Comparison of ENCODE assay signal across 14 mouse cellular contexts in the genomic region with DNA sequence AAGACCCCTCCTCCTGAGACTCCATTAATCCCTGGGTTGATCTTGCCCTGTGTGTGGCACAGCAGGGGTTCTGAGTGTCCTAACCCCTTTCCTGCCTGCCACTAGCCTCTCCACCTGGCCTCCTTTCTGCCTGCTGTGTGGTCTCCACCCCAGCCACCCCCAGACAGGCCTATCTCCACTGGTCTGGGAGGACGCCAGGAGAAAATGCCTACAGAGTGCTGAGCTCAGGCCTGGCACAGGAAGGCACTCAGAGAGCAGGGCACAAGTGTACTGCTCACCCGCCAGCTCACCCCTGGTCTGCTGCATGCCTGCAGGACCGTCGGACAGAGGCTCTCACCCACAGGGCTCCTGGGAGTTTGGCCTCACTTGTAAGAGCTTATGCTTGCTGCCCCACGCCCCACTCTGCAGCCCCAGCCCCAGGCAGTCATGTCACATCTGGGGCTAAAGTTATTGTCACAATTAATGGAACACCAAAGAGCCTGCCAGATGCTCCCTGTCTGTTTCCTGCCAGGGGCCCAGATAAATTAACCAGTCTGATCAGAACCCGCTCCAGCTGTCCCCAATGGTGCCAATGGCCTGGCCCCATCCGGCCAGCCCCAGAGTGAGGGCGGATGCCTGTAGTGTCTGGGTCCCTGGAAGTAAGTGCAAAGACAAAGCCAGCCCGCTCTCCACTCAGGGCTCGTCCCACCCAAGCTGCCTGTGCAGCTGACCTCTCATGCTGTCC. TPM values are rescaled to one million over a fixed set of nuclear protein-coding genes. Genes with fewer than 3 reads are reported as not detected.
DNase-seq lines count a peak whose midpoint lies in the region; ATAC-seq and TF ChIP-seq lines count a peak whose summit lies in the region.
"Had no signal": no experiment of that assay in that cellular context is flagged by ENCODE, and none has a peak within 500 bp of the region (broad histone marks: within the 10 kb centered on the region; RNA-seq: fewer than 3 reads in every experiment).

No protein-coding gene starts in this region.

- TF ChIP-seq CTCF in heart, postnatal 0 days (IDR thresholded peaks at IDR 0.05; ENCODE audit: low read depth) = no peak
- no peak for TF ChIP-seq CTCF in lung, adult 2 months (IDR thresholded peaks at IDR 0.05; ENCODE audit: insufficient read depth, low read length)

- no peak overlapping the region for H3K4me3 ChIP-seq in heart, postnatal 0 days (ENCODE audit: low read depth, low read length)
- H3K4me3 ChIP-seq in heart, embryonic 10.5 days = no peak overlapping the region
- no peak overlapping the region for H3K4me3 ChIP-seq in lung, adult 2 months (replicated peaks; ENCODE audit: extremely low read depth, low read depth, low read length)
- no peak overlapping the region for H3K4me3 ChIP-seq in limb, embryonic 10.5 days
- H3K4me3 ChIP-seq: hindbrain, embryonic 13.5 days; limb, embryonic 13.5 days; stomach, embryonic 15.5 days had no signal

- H3K9me3 ChIP-seq in heart, postnatal 0 days (replicated peaks; ENCODE audit: control insufficient read depth, low read length) = no peaks in the 10 kb centered on the region
- H3K9me3 ChIP-seq in heart, embryonic 10.5 days = no peaks in the 10 kb centered on the region
- H3K9me3 ChIP-seq in limb, embryonic 10.5 days (replicated peaks) = no peaks in the 10 kb centered on the region
- H3K9me3 ChIP-seq: hindbrain, embryonic 13.5 days; limb, embryonic 13.5 days; stomach, embryonic 15.5 days had no signal

- no peaks in the 10 kb centered on the region for H3K36me3 ChIP-seq in heart, postnatal 0 days (replicated peaks; ENCODE audit: control insufficient read depth, insufficient read depth, low read length)
- no peaks in the 10 kb centered on the region for H3K36me3 ChIP-seq in heart, embryonic 10.5 days
- no peaks in the 10 kb centered on the region for H3K36me3 ChIP-seq in limb, embryonic 10.5 days
- H3K36me3 ChIP-seq: hindbrain, embryonic 13.5 days; limb, embryonic 13.5 days; stomach, embryonic 15.5 days had no signal

- peaks cover 76% of the 10 kb centered on the region for H3K27me3 ChIP-seq in heart, postnatal 0 days (ENCODE audit: control insufficient read depth, insufficient read depth, low read length)
- H3K27me3 ChIP-seq in heart, embryonic 10.5 days (ENCODE audit: insufficient read depth, poor library complexity, severe bottlenecking) = peaks cover 100% of the 10 kb centered on the region
- peaks cover 76% of the 10 kb centered on the region for H3K27me3 ChIP-seq in limb, embryonic 10.5 days (ENCODE audit: low read depth, poor library complexity, severe bottlenecking)

- no peak overlapping the region for H3K4me2 ChIP-seq in heart, postnatal 0 days (ENCODE audit: low read depth, low read length)
- H3K4me2 ChIP-seq: hindbrain, embryonic 13.5 days; limb, embryonic 13.5 days; stomach, embryonic 15.5 days had no signal

- DNase-seq in heart, postnatal 0 days (ENCODE audit: low spot score) = peak; percentile 13
- no peak for DNase-seq in heart, embryonic 10.5 days (ENCODE audit: low spot score)
- peak; percentile 23 to 81 for DNase-seq in lung, postnatal 4 days
- no peak for DNase-seq in lung, adult 2 months
- DNase-seq in cerebellum, adult 9-10 months = peak; percentile 80
- no peak for DNase-seq in limb, embryonic 10.5 days (ENCODE audit: low spot score)
- no peak for DNase-seq in T-cell, adult 2 months (ENCODE audit: low spot score)
- DNase-seq: kidney, adult 8-10 months; lung, postnatal 36 days; right cerebral cortex, postnatal 25 days had no signal

- no peak for TF ChIP-seq EP300 in heart, postnatal 0 days (IDR thresholded peaks at IDR 0.05; ENCODE audit: low read depth)

- H3K4me1 ChIP-seq in heart, postnatal 0 days (ENCODE audit: control insufficient read depth, insufficient read depth) = no peaks in the 10 kb centered on the region
- peaks cover 3% of the 10 kb centered on the region for H3K4me1 ChIP-seq in heart, embryonic 10.5 days
- no peaks in the 10 kb centered on the region for H3K4me1 ChIP-seq in lung, adult 2 months (ENCODE audit: control insufficient read depth, insufficient read depth, low read length)
- peaks cover 47% of the 10 kb centered on the region for H3K4me1 ChIP-seq in limb, embryonic 10.5 days

- no peak overlapping the region for H3K27ac ChIP-seq in heart, postnatal 0 days (ENCODE audit: low read depth)
- H3K27ac ChIP-seq in heart, embryonic 10.5 days = no peak overlapping the region
- peak overlapping the region; percentile 75 for H3K27ac ChIP-seq in limb, embryonic 10.5 days
- H3K27ac ChIP-seq: hindbrain, embryonic 13.5 days; limb, embryonic 13.5 days; stomach, embryonic 15.5 days had no signal

- 41% methylated on average over 10 of the region's 10 CpGs for WGBS in heart, postnatal 0 days
- WGBS in heart, embryonic 10.5 days = 38% methylated on average over 10 of the region's 10 CpGs
- WGBS in lung, adult 2 months = 27% methylated on average over 10 of the region's 10 CpGs
- 33% methylated on average over 10 of the region's 10 CpGs for WGBS in limb, embryonic 10.5 days

- TF ChIP-seq POLR2A in lung, adult 2 months (IDR thresholded peaks at IDR 0.05; ENCODE audit: borderline replicate concordance, extremely low read depth, low read depth, low read length) = no peak

- no peak overlapping the region for H3K9ac ChIP-seq in heart, postnatal 0 days (replicated peaks; ENCODE audit: low read depth, low read length)
- H3K9ac ChIP-seq: hindbrain, embryonic 13.5 days; limb, embryonic 13.5 days; stomach, embryonic 15.5 days had no signal

- ATAC-seq in heart, postnatal 0 days (ENCODE audit: insufficient read depth, low read depth) = peak; percentile 50; the same call in 1 of the 2 replicates

RNA-seq across cellular contexts. Expression of a gene that starts 7.2 kb away (rescaled TPM):
- 0.08 and 0.19 TPM in 2 replicates for total RNA-seq in heart, postnatal 0 days (2014; rRNA removed; ENCODE audit: low replicate concordance)
- not detected in 2 replicates for polyA plus RNA-seq in heart, postnatal 0 days (2015; fragmentation: Nextera tagmentation; extraction: Ambion mirVana)
- 0.17 and 0.45 TPM in 2 replicates for polyA plus RNA-seq in heart, embryonic 10.5 days (2016; fragmentation: Nextera tagmentation; extraction: Ambion mirVana)
- 0.05 and 0.16 TPM in 2 replicates for polyA plus RNA-seq in lung, adult 2 months (2012; rRNA removed)
- 0.29 and 0.55 TPM in 2 replicates for polyA plus RNA-seq in limb, embryonic 10.5 days (2016; fragmentation: Nextera tagmentation; extraction: Ambion mirVana)
- total RNA-seq: CH12.LX had no signal

RNA-seq across cellular contexts. Expression of a gene that starts 50.8 kb away (rescaled TPM):
- 40.9 and 50.6 TPM in 2 replicates for total RNA-seq in heart, postnatal 0 days (2014; rRNA removed; ENCODE audit: low replicate concordance)
- 25.9 and 27.6 TPM in 2 replicates for polyA plus RNA-seq in heart, postnatal 0 days (2015; fragmentation: Nextera tagmentation; extraction: Ambion mirVana)
- polyA plus RNA-seq in heart, embryonic 10.5 days (2016; fragmentation: Nextera tagmentation; extraction: Ambion mirVana) = 1.3 and 4.2 TPM in 2 replicates
- 43.6 and 58.0 TPM in 2 replicates for polyA plus RNA-seq in lung, adult 2 months (2012; rRNA removed)
- polyA plus RNA-seq in limb, embryonic 10.5 days (2016; fragmentation: Nextera tagmentation; extraction: Ambion mirVana) = 2.4 and 3.8 TPM in 2 replicates
- total RNA-seq: CH12.LX had no signal

RNA-seq across cellular contexts. Expression of a gene that starts 56.6 kb away (rescaled TPM):
- 31.1 and 49.2 TPM in 2 replicates for total RNA-seq in heart, postnatal 0 days (2014; rRNA removed; ENCODE audit: low replicate concordance)
- polyA plus RNA-seq in heart, postnatal 0 days (2015; fragmentation: Nextera tagmentation; extraction: Ambion mirVana) = 19.3 and 22.4 TPM in 2 replicates
- polyA plus RNA-seq in heart, embryonic 10.5 days (2016; fragmentation: Nextera tagmentation; extraction: Ambion mirVana) = 1.3 and 4.7 TPM in 2 replicates
- 74.2 and 84.9 TPM in 2 replicates for polyA plus RNA-seq in lung, adult 2 months (2012; rRNA removed)
- polyA plus RNA-seq in limb, embryonic 10.5 days (2016; fragmentation: Nextera tagmentation; extraction: Ambion mirVana) = 2.8 and 5.9 TPM in 2 replicates
- total RNA-seq: CH12.LX had no signal

Comparison
In these comparisons a context has a peak if more than half of its experiments do, and no peak if none do; other contexts are left out.
1. DNase-seq: peak in heart, postnatal 0 days (single experiment), lung, postnatal 4 days (2 of 2) and cerebellum, adult 9-10 months (single experiment); none in heart, embryonic 10.5 days (single experiment), lung, adult 2 months (single experiment), limb, embryonic 10.5 days (single experiment) and T-cell, adult 2 months (single experiment).